Mouse (Mus musculus) kidney, adult 2 months (tissue): ENCODE data around the gene Senp3.

Experiments used
- CTCF ChIP-seq: fragments of 200-500 bp; conservative IDR thresholded peaks from 2 replicates; pipeline ENCODE4 v1.5.1; 2011; ENCODE audit warnings: low read depth, mild to moderate bottlenecking, control low read depth, low read length, moderate library complexity, mixed read lengths; ENCODE audit not compliant: insufficient read depth, insufficient read length
- POLR2A ChIP-seq: fragments of 200-500 bp; IDR thresholded peaks from one replicate; pipeline ENCODE4 v1.6.1; 2011; ENCODE audit warnings: low read depth, low read length, control low read depth

DNA sequence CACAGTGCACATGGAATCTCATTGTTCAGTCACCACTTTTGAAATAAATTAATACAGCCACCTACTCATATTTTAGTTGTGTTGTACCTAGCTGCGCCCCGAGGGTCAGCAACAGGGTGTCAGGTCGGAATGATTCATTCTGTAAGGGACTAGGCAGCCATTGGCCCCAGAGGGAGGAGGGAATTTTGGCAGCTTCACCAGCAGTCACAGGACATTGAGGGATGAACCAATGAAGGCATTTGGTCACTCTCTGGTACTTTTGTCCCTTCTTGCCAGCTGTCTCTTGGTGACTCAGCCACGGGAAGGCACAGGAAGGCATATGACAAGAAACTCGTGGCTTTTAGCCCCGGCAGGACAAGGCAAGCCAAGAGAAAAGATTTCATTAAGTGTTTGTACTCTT is 18.1 kb downstream of the Senp3 start:
- TF ChIP-seq CTCF (no peak), POLR2A (no peak)
